Mouse (Mus musculus): Measurements from ENCODE around the gene Gm21836. TPM values are rescaled to one million over a fixed set of nuclear protein-coding genes. Genes with fewer than 3 reads are reported as not detected.
A peak's percentile ranks its signal among the peaks of the same experiment; 100 is the strongest.
"Not testable (repeated sequence)": the region's sequence is repeated elsewhere in the genome, so short reads cannot be mapped to it uniquely, and the experiment has no call there.

Gm21836 gene
- not detected in 2 replicates for polyA plus RNA-seq (2012; rRNA removed)

DNA sequence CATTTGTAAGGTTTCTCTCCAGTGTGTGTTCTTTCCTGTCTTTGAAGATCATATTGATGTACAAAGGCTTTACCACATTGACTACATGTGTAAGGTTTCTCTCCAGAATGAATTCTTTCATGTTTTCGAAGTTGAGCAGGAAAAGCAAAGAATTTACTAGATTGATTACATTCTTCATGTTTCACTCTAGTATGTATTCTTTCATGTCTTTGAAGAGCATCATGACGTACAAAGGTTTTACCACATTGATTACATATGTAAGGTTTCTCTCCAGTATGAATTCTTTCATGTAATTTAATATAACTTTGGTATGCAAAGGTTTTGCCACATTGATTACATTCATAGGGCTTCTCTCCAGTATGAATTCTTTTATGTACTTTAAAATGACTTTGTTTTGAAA is at the start of gene Gm21836:
Gene Gm21836, minus strand, starts transcription at position 101 of the 400 bp plus-strand sequence.
- not testable (repeated sequence) for H3K4me3 ChIP-seq (replicated peaks; ENCODE audit: extremely low read depth, low read depth, low read length); H3K4me1 ChIP-seq (ENCODE audit: control insufficient read depth, insufficient read depth, low read length); DNase-seq
- WGBS = 90% methylated on average over 2 of the region's 2 CpGs

DNA sequence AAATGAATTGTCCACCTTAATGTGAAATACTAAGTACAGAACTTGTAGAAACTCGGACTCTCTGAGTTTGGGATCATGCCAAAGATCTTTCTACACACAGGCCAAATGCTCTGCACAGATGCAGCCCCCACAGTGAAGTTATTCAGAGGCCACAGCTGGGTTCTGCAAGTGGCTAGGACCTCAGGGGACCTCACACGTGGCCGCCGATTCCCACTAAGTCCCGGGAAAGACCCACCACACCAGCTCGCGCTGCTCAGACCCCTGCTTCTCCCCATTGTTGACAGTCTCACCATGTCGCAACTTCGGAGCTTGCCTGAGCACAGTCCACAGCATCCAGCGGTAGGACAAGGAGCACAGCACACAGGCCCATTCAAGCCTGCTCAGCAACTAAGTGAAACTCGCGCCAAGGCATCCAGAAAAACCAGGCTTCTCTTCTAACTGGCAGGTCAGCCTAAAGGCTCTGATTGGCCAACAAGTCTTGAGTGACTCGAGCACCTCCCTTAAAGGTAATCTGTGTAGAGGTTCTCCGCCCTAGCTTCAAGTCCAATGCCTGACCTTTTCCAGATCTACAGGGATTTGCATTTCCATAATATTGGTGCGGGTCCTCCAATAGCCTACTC is 13.1 kb downstream of the Gm21836 start:
- 54% methylated on average over 13 of the region's 15 CpGs for WGBS
- DNase-seq; H3K4me1 ChIP-seq (ENCODE audit: control insufficient read depth, insufficient read depth, low read length); H3K4me3 ChIP-seq (replicated peaks; ENCODE audit: extremely low read depth, low read depth, low read length): not testable (repeated sequence)

DNA sequence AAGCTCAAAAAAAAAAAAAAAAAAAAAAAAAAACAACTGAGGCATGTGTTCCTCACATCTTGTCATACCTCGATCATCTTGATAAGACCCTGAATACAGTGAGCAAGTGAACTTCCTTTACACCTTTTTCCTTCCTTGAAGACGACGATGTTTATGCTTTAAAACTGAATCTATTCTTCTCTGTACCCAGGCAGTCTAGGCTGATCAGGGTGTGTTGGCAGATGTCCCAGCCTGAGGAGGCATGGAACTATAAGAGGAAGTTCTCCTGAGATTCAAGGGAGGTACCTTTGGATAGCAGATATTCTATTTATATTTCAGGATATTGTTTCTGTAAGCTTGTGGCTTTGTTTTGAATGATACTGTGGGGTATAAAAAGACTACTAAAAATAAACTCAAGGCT is 15.5 kb downstream of the Gm21836 start:
- peak; percentile 23 for DNase-seq
- Histone ChIP-seq H3K4me1 (ENCODE audit: control insufficient read depth, insufficient read depth, low read length) (no peaks in the 10 kb centered on the region), H3K4me3 (replicated peaks; ENCODE audit: extremely low read depth, low read depth, low read length) (no peak overlapping the region)
- no peak for TF ChIP-seq CTCF (IDR thresholded peaks at IDR 0.05; ENCODE audit: insufficient read depth, low read length)
- no peak for TF ChIP-seq POLR2A (IDR thresholded peaks at IDR 0.05; ENCODE audit: borderline replicate concordance, extremely low read depth, low read depth, low read length)
- 23% methylated on average over 3 of the region's 3 CpGs for WGBS

DNA sequence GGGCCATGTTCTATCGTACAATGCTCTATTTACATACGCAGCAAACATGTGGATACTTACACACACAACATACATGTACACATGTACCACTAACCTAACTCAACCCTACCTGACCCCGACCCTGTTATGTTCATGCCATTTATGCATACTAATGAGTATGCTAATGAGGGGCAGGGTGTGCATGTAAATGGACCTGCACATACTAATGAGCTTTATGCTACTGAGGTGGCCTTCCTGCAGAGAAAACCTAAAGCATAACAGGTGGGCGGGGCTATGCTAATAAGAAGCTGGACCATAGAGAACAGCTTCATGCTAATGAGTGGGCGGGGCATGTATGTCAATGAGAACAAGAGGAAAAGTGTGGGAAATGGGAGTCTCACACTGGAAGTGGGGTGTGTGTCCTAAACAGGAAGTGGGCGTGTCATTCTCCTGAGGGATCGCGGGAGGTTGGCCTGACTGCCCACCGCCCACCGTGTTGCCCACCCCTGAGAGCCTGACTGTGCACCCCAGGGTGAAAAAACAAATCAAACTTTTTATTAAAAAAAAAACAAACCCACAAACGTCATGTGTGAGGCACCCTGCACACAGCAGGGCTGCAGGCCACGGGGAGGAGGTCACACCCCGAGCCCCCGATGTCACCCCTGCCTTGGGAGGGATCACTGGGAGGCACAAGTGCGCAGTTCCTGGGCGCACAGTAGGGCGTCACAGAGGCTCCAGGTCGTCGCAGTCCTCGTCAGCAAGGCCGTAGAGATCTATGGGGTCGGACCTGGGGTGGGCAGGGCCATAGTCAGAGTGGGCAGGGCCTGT is 17.3 kb downstream of the Gm21836 start, which contains the start of gene Ppp2r3d:
Gene Ppp2r3d, minus strand, starts transcription at position 803 of the 807 bp plus-strand sequence.
- H3K4me3 ChIP-seq (replicated peaks; ENCODE audit: extremely low read depth, low read depth, low read length) = no peak within 1 kb of the TSS
- 96% methylated on average over 22 of the region's 22 CpGs for WGBS
- no peak for DNase-seq
- no peak for TF ChIP-seq POLR2A (IDR thresholded peaks at IDR 0.05; ENCODE audit: borderline replicate concordance, extremely low read depth, low read depth, low read length)
- no peak for TF ChIP-seq CTCF (IDR thresholded peaks at IDR 0.05; ENCODE audit: insufficient read depth, low read length)
- H3K4me1 ChIP-seq (ENCODE audit: control insufficient read depth, insufficient read depth, low read length) = no peaks in the 10 kb centered on the region

DNA sequence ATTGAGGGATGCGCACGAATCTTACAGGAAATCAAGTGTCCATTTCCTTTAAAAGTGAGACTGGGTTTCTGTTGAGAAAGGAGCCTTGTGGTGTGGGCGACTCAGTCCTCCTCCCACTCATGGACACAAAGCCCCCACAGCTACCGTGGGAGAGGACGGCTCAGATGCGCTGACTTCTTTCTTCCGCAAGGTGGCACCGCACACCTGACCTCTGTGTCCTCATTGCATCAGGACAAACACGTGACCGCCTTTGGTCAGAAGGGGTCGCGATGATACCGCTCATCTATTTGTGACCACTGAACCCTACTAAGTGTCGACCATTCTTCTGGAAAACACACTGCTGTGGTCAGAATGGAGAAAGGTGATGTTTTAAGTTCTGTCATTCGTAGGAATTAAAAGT is 17.9 kb downstream of the Gm21836 start:
- no peak for TF ChIP-seq CTCF (IDR thresholded peaks at IDR 0.05; ENCODE audit: insufficient read depth, low read length)
- TF ChIP-seq POLR2A (IDR thresholded peaks at IDR 0.05; ENCODE audit: borderline replicate concordance, extremely low read depth, low read depth, low read length) = no peak
- Histone ChIP-seq H3K4me1 (ENCODE audit: control insufficient read depth, insufficient read depth, low read length) (no peaks in the 10 kb centered on the region), H3K4me3 (replicated peaks; ENCODE audit: extremely low read depth, low read depth, low read length) (no peak overlapping the region)
- WGBS = 89% methylated on average over 15 of the region's 15 CpGs
- no peak for DNase-seq

DNA sequence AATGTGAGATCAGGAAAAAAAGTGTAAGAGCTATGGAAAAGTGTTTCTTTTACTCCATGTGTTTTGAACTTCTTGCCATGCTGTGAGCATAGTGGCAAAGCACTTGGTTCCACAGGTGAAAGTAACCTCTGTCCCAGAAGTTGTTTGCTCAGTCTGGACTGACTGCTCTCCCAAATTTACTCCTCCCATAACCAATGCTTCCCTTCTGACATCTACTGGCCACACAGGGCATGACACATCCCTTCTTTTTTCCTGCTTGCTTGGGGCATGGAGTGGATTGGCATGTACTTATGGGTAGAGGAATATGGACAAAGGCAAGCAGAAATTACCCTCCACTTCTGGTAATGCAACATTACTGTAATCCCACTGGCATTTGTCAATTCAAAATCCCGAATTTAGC is 37.0 kb downstream of the Gm21836 start:
- peak; percentile 64 for DNase-seq
- H3K4me3 ChIP-seq (replicated peaks; ENCODE audit: extremely low read depth, low read depth, low read length) = no peak overlapping the region

More for the DNA sequence above, 37.0 kb downstream of the Gm21836 start:
- TF ChIP-seq POLR2A (IDR thresholded peaks at IDR 0.05; ENCODE audit: borderline replicate concordance, extremely low read depth, low read depth, low read length) (no peak), CTCF (IDR thresholded peaks at IDR 0.05; ENCODE audit: insufficient read depth, low read length) (peak; percentile 40)
- 5% methylated on average over 1 of the region's 1 CpGs for WGBS
- no peaks in the 10 kb centered on the region for H3K4me1 ChIP-seq (ENCODE audit: control insufficient read depth, insufficient read depth, low read length)

Other genes starting within 250 kb of the Gm21836 start
- gene 2010315B03Rik, start 181.1 kb downstream of the Gm21836 start, polyA plus RNA-seq (2012; rRNA removed) = 1.6 and 3.7 TPM in 2 replicates
- 241 and 301 TPM in 2 replicates for gene Ppp2r3d, start 16.9 kb downstream of the Gm21836 start, polyA plus RNA-seq (2012; rRNA removed)